Mouse (Mus musculus) testis, adult 10 weeks (tissue): ENCODE measurements around the gene Smoc2. TPM values are rescaled to one million over a fixed set of nuclear protein-coding genes. Genes with fewer than 3 reads are reported as not detected.

ENCODE experiments used
- polyA plus RNA-seq: library from polyadenylated mRNA; stranded (reverse); fragments of 350-450 nt; fragmentation: Illumina TruSeq; extraction: RNeasy Lipid Tissue Mini Kit (QIAGEN cat#74804); gene quantifications from one replicate; pipeline ENCODE4 v1.2.3, GENCODE M21; 2014; ENCODE audit warnings: low read depth, low replicate concordance

Gene Smoc2
- polyA plus RNA-seq, result 41.9 TPM

GRCm38 (mm10) chr17:14279177-14279965 is at the start of gene Smoc2:
Gene Smoc2 (plus strand): TSS chr17:14279506.

Other genes starting within 250 kb of the Smoc2 start
- 24.8 TPM for gene Gm7358, start 220.0 kb upstream of the Smoc2 start, polyA plus RNA-seq
- gene Dact2, start 75.2 kb upstream of the Smoc2 start, polyA plus RNA-seq, result 0.25 TPM